In the genomic region with DNA sequence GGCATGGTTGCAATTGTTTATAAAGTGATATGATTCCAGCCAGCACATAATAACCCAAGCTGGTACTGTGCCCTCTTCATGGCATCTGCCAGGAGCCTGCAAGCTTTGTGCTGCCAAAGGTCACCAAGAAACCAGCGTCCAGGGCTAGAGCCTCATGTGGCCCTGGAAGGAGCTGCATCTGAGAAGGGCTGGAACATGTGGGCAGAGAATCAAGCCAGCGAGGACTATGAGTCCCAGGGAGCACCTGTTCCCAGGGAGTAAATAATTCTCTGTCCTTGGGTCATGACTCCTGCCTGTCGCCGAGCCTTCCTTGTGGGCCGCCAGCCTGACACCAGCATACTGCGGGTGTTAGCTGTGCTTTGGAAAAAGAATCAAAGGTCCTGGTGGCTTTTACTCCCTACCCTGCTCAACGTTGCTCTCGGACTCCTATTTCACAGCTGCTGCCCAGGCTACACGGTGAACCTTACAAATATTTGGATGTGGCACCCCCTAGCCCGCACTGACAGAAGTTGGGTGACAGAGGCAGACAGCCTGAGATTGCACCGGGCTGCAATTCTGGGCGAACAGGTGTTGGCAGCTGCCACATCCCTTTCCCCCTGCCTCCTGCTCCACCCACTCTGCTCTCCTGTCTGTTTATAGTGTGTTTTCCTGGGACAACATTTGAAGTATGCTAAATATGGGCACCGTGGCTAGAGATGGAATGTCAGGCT, we compare ENCODE assay signal across 7 mouse cellular contexts.
A peak's percentile ranks its signal among the peaks of the same experiment; 100 is the strongest.
DNase-seq lines count a peak whose midpoint lies in the region; ATAC-seq and TF ChIP-seq lines count a peak whose summit lies in the region.

No protein-coding gene starts in this region.

- H3K4me1 ChIP-seq in thymus, adult 2 months (replicated peaks; ENCODE audit: control insufficient read depth, insufficient read depth, low read length) = peaks cover 3% of the 10 kb centered on the region
- peaks cover 13% of the 10 kb centered on the region; the same call in 1 of the 2 replicates for H3K4me1 ChIP-seq in cerebellum, adult 2 months (ENCODE audit: control insufficient read depth, insufficient read depth, low read length)
- H3K4me1 ChIP-seq in kidney, embryonic 16.5 days (ENCODE audit: insufficient read depth, low read length) = 0 out of 2 replicates have a peak, but pooled peaks cover 14% of the 10 kb centered on the region

- H3K27me3 ChIP-seq in thymus, adult 2 months (ENCODE audit: control insufficient read depth, insufficient read depth, low read length) = no peaks in the 10 kb centered on the region
- no peaks in the 10 kb centered on the region for H3K27me3 ChIP-seq in cerebellum, adult 2 months (ENCODE audit: control insufficient read depth, insufficient read depth, low read length)
- no peaks in the 10 kb centered on the region for H3K27me3 ChIP-seq in kidney, embryonic 16.5 days (ENCODE audit: insufficient read depth, low read length)

- WGBS in thymus, adult 2 months = 57% methylated on average over 13 of the region's 13 CpGs
- 59% methylated on average over 13 of the region's 13 CpGs for WGBS in cerebellum, adult 2 months
- WGBS in kidney, embryonic 16.5 days = 29% methylated on average over 13 of the region's 13 CpGs

- no peak for TF ChIP-seq POLR2A in thymus, adult 2 months (IDR thresholded peaks at IDR 0.05; ENCODE audit: control insufficient read depth, extremely low read depth, insufficient read depth, low read length, poor library complexity)
- no peak for TF ChIP-seq POLR2A in cerebellum, adult 2 months (IDR thresholded peaks at IDR 0.05; ENCODE audit: borderline replicate concordance, insufficient read depth, low read length)

- no peaks in the 10 kb centered on the region for H3K36me3 ChIP-seq in thymus, adult 2 months (ENCODE audit: control insufficient read depth, insufficient read depth, low read length)
- no peaks in the 10 kb centered on the region for H3K36me3 ChIP-seq in kidney, embryonic 16.5 days (ENCODE audit: insufficient read depth, low read length)

- no peak overlapping the region for H3K4me2 ChIP-seq in kidney, embryonic 16.5 days (replicated peaks; ENCODE audit: low read depth, low read length)

- TF ChIP-seq CTCF in thymus, adult 2 months (IDR thresholded peaks at IDR 0.05; ENCODE audit: borderline replicate concordance, control insufficient read depth, extremely low read depth, insufficient read depth, low read length, poor library complexity) = no peak
- TF ChIP-seq CTCF in cerebellum, adult 2 months (IDR thresholded peaks at IDR 0.05; ENCODE audit: borderline replicate concordance, insufficient read depth, low read depth, low read length) = 0 out of 2 replicates have a peak, but pooled peaks have one; percentile 16

- ATAC-seq in kidney, embryonic 16.5 days (ENCODE audit: low FRiP score, low TSS enrichment) = peak; percentile 71
- ATAC-seq in megakaryocyte progenitor cell, adult 5-6 weeks (replicated peaks; ENCODE audit: poor library complexity) = no peak

- peak; percentile 25 for DNase-seq in thymus, postnatal 0 days (ENCODE audit: low spot score)
- no peak for DNase-seq in thymus, adult 2 months
- DNase-seq in cerebellum, adult 2 months = peak; percentile 37 to 41
- DNase-seq in testis, postnatal 14 days (ENCODE audit: low spot score) = peak; percentile 34
- DNase-seq in MN1 (ENCODE audit: low spot score) = no peak

- H3K9me3 ChIP-seq in kidney, embryonic 16.5 days (ENCODE audit: low read length) = no peaks in the 10 kb centered on the region

- no peak overlapping the region for H3K27ac ChIP-seq in thymus, adult 2 months (ENCODE audit: control insufficient read depth, insufficient read depth, low read length)
- H3K27ac ChIP-seq in cerebellum, adult 2 months (ENCODE audit: insufficient read depth, low read length) = no peak overlapping the region
- H3K27ac ChIP-seq in kidney, embryonic 16.5 days (ENCODE audit: low read length) = peak overlapping the region; percentile 21; the same call in 1 of the 2 replicates

- no peak overlapping the region for H3K9ac ChIP-seq in kidney, embryonic 16.5 days (replicated peaks; ENCODE audit: low read length)

- no peak overlapping the region for H3K4me3 ChIP-seq in thymus, adult 2 months (ENCODE audit: control insufficient read depth, insufficient read depth, low read length)
- H3K4me3 ChIP-seq in cerebellum, adult 2 months (replicated peaks; ENCODE audit: insufficient read depth, low read depth, low read length) = no peak overlapping the region
- H3K4me3 ChIP-seq in kidney, embryonic 16.5 days (ENCODE audit: low read length) = no peak overlapping the region

Comparison
In these comparisons a context has a peak if more than half of its experiments do, and no peak if none do; other contexts are left out.
1. DNase-seq: peak in thymus, postnatal 0 days (single experiment), cerebellum, adult 2 months (2 of 2) and testis, postnatal 14 days (single experiment); none in thymus, adult 2 months (single experiment) and MN1 (single experiment).